Mouse (Mus musculus): Measurements from ENCODE around the gene Gm49342. TPM values are rescaled to one million over a fixed set of nuclear protein-coding genes. Genes with fewer than 3 reads are reported as not detected.
"Not testable (repeated sequence)": the region's sequence is repeated elsewhere in the genome, so short reads cannot be mapped to it uniquely, and the experiment has no call there.

The Gm49342 gene
- not detected in 2 replicates for polyA plus RNA-seq (2015; fragmentation: Nextera tagmentation; extraction: Ambion mirVana)

GRCm38 (mm10) chr14:50943932-50944667, at the start of gene Gm49342:
Gene Gm49342 (plus strand): TSS chr14:50944517.
- ATAC-seq, result peak; percentile 98

DNA sequence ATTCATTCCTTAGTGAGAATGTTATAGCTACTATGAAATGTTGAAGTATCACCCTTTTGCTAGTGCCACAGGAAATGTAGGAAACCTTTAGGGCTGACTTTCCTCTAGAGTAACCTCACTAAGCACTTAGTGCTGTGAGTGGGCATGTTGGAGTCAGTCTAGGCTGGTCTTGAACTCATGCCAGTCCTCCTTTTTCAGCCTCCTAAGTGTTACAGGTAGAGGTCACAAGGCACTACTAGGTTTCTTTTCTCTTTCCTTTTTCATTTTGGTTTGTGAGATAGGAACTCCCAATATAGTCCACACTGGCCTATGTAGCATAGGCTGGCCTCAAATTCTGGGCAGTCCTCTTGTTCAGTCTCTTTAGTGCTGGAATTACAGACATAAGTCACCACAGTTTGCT, 48.9 kb upstream of the Gm49342 start:
- Histone ChIP-seq H3K4me2 (no peak overlapping the region), H3K36me3 (ENCODE audit: poor library complexity, severe bottlenecking) (no peaks in the 10 kb centered on the region), H3K4me1 (peaks cover 12% of the 10 kb centered on the region), H3K27ac (no peak overlapping the region), H3K9ac (no peak overlapping the region), H3K9me3 (replicated peaks) (no peaks in the 10 kb centered on the region), H3K27me3 (peaks cover 16% of the 10 kb centered on the region), H3K4me3 (no peak overlapping the region)
- ATAC-seq, result no peak

More at GRCm38 (mm10) chr14:50943932-50944667, at the start of gene Gm49342:
- peak within 1 kb of the TSS; percentile 82 for H3K27ac ChIP-seq
- H3K27me3 ChIP-seq, result no peaks in the 10 kb centered on the region
- peaks cover 11% of the 10 kb centered on the region for H3K4me1 ChIP-seq
- no peaks in the 10 kb centered on the region for H3K9me3 ChIP-seq (replicated peaks)
- no peaks in the 10 kb centered on the region for H3K36me3 ChIP-seq (ENCODE audit: poor library complexity, severe bottlenecking)
- peak within 1 kb of the TSS; percentile 67 for H3K4me2 ChIP-seq
- H3K4me3 ChIP-seq, result peak within 1 kb of the TSS; percentile 49
- peak within 1 kb of the TSS; percentile 68 for H3K9ac ChIP-seq
- WGBS, result 16% methylated on average over 31 of the region's 31 CpGs

- no peaks in the 10 kb centered on the region for H3K9me3 ChIP-seq (replicated peaks)
- peak overlapping the region; percentile 66 for H3K9ac ChIP-seq
- WGBS, result 18% methylated on average over 19 of the region's 19 CpGs
- H3K36me3 ChIP-seq (ENCODE audit: poor library complexity, severe bottlenecking), result no peaks in the 10 kb centered on the region
- H3K4me1 ChIP-seq, result peaks cover 12% of the 10 kb centered on the region
- ATAC-seq, result peak; percentile 41; the same call in 1 of the 2 replicates
- peak overlapping the region; percentile 83 for H3K4me2 ChIP-seq
- H3K27me3 ChIP-seq, result peaks cover 16% of the 10 kb centered on the region
- H3K4me3 ChIP-seq, result peak overlapping the region; percentile 50
- H3K27ac ChIP-seq, result no peak overlapping the region
Measured at GRCm38 (mm10) chr14:50895985-50896746, 48.2 kb upstream of the Gm49342 start.

GRCm38 (mm10) chr14:50896747-50897373, 47.5 kb upstream of the Gm49342 start:
- H3K27ac ChIP-seq, result no peak overlapping the region
- H3K9me3 ChIP-seq (replicated peaks), result no peaks in the 10 kb centered on the region
- ATAC-seq, result peak; percentile 78; the same call in 1 of the 2 replicates
- no peaks in the 10 kb centered on the region for H3K36me3 ChIP-seq (ENCODE audit: poor library complexity, severe bottlenecking)
- WGBS, result 17% methylated on average over 23 of the region's 23 CpGs
- H3K4me1 ChIP-seq, result peaks cover 12% of the 10 kb centered on the region
- peaks cover 16% of the 10 kb centered on the region for H3K27me3 ChIP-seq
- H3K4me2 ChIP-seq, result peak overlapping the region; percentile 83
- peak overlapping the region; percentile 66 for H3K9ac ChIP-seq
- H3K4me3 ChIP-seq, result peak overlapping the region; percentile 50

GRCm38 (mm10) chr14:50897374-50897765, 46.9 kb upstream of the Gm49342 start, which contains the start of gene Klhl33:
Gene Klhl33 (minus strand): TSS chr14:50897507.
- Histone ChIP-seq H3K36me3 (ENCODE audit: poor library complexity, severe bottlenecking) (no peaks in the 10 kb centered on the region), H3K4me3 (peak within 1 kb of the TSS; percentile 50), H3K9ac (peak within 1 kb of the TSS; percentile 66), H3K4me2 (peak within 1 kb of the TSS; percentile 83), H3K27me3 (peaks cover 16% of the 10 kb centered on the region), H3K27ac (no peak within 1 kb of the TSS), H3K9me3 (replicated peaks) (no peaks in the 10 kb centered on the region), H3K4me1 (peaks cover 12% of the 10 kb centered on the region)
- ATAC-seq, result no peak
- WGBS, result 37% methylated on average over 7 of the region's 7 CpGs

DNA sequence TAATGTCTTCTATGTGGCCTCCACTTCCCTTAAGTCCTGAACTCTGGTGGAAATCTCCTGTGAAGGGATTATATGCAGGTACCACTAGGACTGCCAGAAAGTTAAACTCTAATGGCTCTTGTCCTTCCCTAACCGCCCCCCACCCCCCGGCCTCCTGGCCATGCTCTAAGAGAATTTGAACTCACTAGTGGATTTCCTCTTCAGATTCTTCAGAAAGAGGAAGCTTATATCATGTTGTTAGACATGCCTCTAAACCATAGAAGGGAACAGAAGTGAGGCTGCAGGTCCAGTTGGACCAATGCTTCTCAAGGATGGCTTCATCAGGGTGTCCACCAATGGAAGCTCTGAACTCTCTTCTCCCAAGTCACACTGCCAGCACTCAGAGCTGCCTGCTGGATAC, 46.3 kb upstream of the Gm49342 start:
- H3K27ac ChIP-seq; H3K9ac ChIP-seq; H3K36me3 ChIP-seq (ENCODE audit: poor library complexity, severe bottlenecking); H3K4me2 ChIP-seq; H3K4me3 ChIP-seq; ATAC-seq; H3K9me3 ChIP-seq (replicated peaks): not testable (repeated sequence)
- peaks cover 16% of the 10 kb centered on the region for H3K27me3 ChIP-seq
- peaks cover 12% of the 10 kb centered on the region for H3K4me1 ChIP-seq
- WGBS, result 94% methylated on average over 2 of the region's 2 CpGs

- Histone ChIP-seq H3K9ac (peak overlapping the region; percentile 61), H3K27me3 (no peaks in the 10 kb centered on the region), H3K4me3 (peak overlapping the region; percentile 38), H3K4me2 (peak overlapping the region; percentile 67), H3K4me1 (peaks cover 9% of the 10 kb centered on the region), H3K9me3 (replicated peaks) (no peaks in the 10 kb centered on the region), H3K36me3 (ENCODE audit: poor library complexity, severe bottlenecking) (no peaks in the 10 kb centered on the region), H3K27ac (peak overlapping the region; percentile 32; the same call in 1 of the 2 replicates)
- ATAC-seq, result peak; percentile 86
- 2% methylated on average over 26 of the region's 26 CpGs for WGBS
Measured at GRCm38 (mm10) chr14:50903973-50904827, 40.1 kb upstream of the Gm49342 start.

GRCm38 (mm10) chr14:50904828-50905129, 39.5 kb upstream of the Gm49342 start:
- Histone ChIP-seq H3K4me2 (no peak overlapping the region), H3K27me3 (no peaks in the 10 kb centered on the region), H3K9ac (no peak overlapping the region), H3K9me3 (replicated peaks) (no peaks in the 10 kb centered on the region), H3K4me3 (no peak overlapping the region), H3K4me1 (peaks cover 9% of the 10 kb centered on the region), H3K36me3 (ENCODE audit: poor library complexity, severe bottlenecking) (no peaks in the 10 kb centered on the region), H3K27ac (no peak overlapping the region)
- ATAC-seq, result no peak
- 80% methylated on average over 4 of the region's 4 CpGs for WGBS

DNA sequence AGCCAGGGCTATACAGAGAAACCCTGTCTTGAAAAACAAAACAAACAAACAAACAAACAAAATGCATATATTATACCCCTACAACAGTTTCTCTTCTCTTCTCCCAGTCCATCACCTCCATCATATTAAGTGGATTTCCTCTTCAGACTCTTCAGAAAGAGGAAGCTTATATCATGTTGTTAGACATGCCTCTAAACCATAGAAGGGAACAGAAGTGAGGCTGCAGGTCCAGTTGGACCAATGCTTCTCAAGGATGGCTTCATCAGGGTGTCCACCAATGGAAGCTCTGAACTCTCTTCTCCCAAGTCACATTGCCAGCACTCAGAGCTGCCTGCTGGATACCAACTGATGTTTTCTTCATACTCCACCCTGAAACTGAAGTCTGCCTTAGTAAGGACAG, 39.0 kb upstream of the Gm49342 start:
- not testable (repeated sequence) for H3K9me3 ChIP-seq (replicated peaks); H3K4me3 ChIP-seq; H3K4me2 ChIP-seq; H3K27ac ChIP-seq; H3K27me3 ChIP-seq; H3K36me3 ChIP-seq (ENCODE audit: poor library complexity, severe bottlenecking); H3K9ac ChIP-seq; H3K4me1 ChIP-seq; ATAC-seq

DNA sequence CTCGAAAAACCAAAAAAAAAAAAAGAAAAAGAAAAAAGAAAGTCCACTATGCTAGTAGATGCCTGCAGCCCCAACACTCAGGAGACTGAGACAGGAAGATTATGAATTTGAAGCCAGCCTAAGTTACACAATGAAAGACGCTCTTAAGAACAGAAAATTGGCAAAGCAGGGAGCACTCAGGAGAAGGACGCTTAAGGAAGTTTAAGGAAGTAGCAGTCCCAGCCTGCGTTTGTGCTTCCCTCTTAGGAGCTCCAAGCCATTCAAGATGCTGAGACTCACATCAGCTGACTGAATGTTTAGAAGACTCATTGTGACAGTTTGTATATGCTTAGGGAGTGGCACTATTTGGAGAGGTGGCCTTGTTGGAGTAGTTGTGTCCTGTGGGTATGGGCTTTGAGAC, 36.2 kb upstream of the Gm49342 start:
- no peaks in the 10 kb centered on the region for H3K9me3 ChIP-seq (replicated peaks)
- no peak overlapping the region for H3K9ac ChIP-seq
- ATAC-seq, result no peak
- H3K4me3 ChIP-seq, result no peak overlapping the region
- no peaks in the 10 kb centered on the region for H3K27me3 ChIP-seq
- peaks cover 26% of the 10 kb centered on the region for H3K36me3 ChIP-seq (ENCODE audit: poor library complexity, severe bottlenecking)
- H3K4me2 ChIP-seq, result no peak overlapping the region
- peaks cover 9% of the 10 kb centered on the region for H3K4me1 ChIP-seq
- 82% methylated on average over 4 of the region's 4 CpGs for WGBS
- no peak overlapping the region for H3K27ac ChIP-seq

GRCm38 (mm10) chr14:50911356-50911755, 33.0 kb upstream of the Gm49342 start:
- no peaks in the 10 kb centered on the region for H3K4me1 ChIP-seq
- 44% methylated on average over 3 of the region's 3 CpGs for WGBS
- ATAC-seq, result no peak

More at GRCm38 (mm10) chr14:50911356-50911755, 33.0 kb upstream of the Gm49342 start:
- Histone ChIP-seq H3K9me3 (replicated peaks) (no peaks in the 10 kb centered on the region), H3K4me2 (no peak overlapping the region), H3K9ac (no peak overlapping the region), H3K4me3 (no peak overlapping the region), H3K27me3 (no peaks in the 10 kb centered on the region), H3K36me3 (ENCODE audit: poor library complexity, severe bottlenecking) (peaks cover 55% of the 10 kb centered on the region), H3K27ac (no peak overlapping the region)
